ENCODE assay signal across 16 mouse cellular contexts in the genomic region with DNA sequence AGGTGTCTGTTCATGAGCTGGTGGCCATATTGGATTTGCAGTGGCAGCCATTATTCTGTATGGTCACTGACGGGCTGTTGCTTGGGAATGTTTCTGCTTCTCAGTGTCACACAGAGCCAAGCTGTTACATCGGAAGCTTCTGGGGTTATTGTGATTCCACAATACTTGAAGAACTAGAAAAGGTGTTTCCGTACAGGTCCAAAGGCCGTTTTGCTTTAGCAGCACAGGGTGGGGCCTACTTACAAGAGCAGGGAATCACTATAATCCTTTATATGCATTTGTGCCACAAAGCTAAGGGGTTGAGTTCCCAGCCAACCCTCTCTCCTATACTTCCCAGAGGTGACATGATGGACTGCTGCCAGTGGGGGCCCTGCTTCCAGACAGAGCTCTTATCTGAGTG.
"Had no signal": no experiment of that assay in that cellular context is flagged by ENCODE, and none has a peak within 500 bp of the region (broad histone marks: within the 10 kb centered on the region; RNA-seq: fewer than 3 reads in every experiment).

No protein-coding gene starts in this region.

- H3K4me3 ChIP-seq: left cerebral cortex, adult 2 months; liver, embryonic 13.5 days; midbrain, embryonic 12.5 days; midbrain, embryonic 15.5 days; neural tube, embryonic 12.5 days; neural tube, embryonic 15.5 days had no signal

- H3K4me2 ChIP-seq: liver, embryonic 13.5 days; midbrain, embryonic 12.5 days; midbrain, embryonic 15.5 days; neural tube, embryonic 12.5 days; neural tube, embryonic 15.5 days had no signal

- H3K27ac ChIP-seq: left cerebral cortex, adult 2 months; liver, embryonic 13.5 days; midbrain, embryonic 12.5 days; midbrain, embryonic 15.5 days; neural tube, embryonic 12.5 days; neural tube, embryonic 15.5 days had no signal

- H3K27me3 ChIP-seq: liver, embryonic 13.5 days; midbrain, embryonic 12.5 days; midbrain, embryonic 15.5 days; neural tube, embryonic 12.5 days; neural tube, embryonic 15.5 days had no signal

- H3K4me1 ChIP-seq: midbrain, embryonic 12.5 days; midbrain, embryonic 15.5 days; neural tube, embryonic 12.5 days had no signal

- H3K36me3 ChIP-seq: liver, embryonic 13.5 days; midbrain, embryonic 12.5 days; midbrain, embryonic 15.5 days; neural tube, embryonic 12.5 days; neural tube, embryonic 15.5 days had no signal

- H3K9me3 ChIP-seq: liver, embryonic 13.5 days; midbrain, embryonic 12.5 days; midbrain, embryonic 15.5 days; neural tube, embryonic 12.5 days; neural tube, embryonic 15.5 days had no signal

- H3K9ac ChIP-seq: liver, embryonic 13.5 days; midbrain, embryonic 12.5 days; midbrain, embryonic 15.5 days; neural tube, embryonic 12.5 days; neural tube, embryonic 15.5 days had no signal

- ATAC-seq: inflammation-experienced regulatory T-cells, adult 6 months; midbrain, embryonic 15.5 days had no signal

- DNase-seq: kidney, adult 18-20 months; kidney, adult 9 months; kidney, postnatal 10 days; kidney, postnatal 36 days; layer of hippocampus, postnatal 36 days; liver, embryonic 13.5 days; lung, adult 2 months; lung, postnatal 14 days; lung, postnatal 4 days; thymus, postnatal 25 days had no signal
